Mouse (Mus musculus): ENCODE data around the gene Mrpl23.

Gene Mrpl23

DNA sequence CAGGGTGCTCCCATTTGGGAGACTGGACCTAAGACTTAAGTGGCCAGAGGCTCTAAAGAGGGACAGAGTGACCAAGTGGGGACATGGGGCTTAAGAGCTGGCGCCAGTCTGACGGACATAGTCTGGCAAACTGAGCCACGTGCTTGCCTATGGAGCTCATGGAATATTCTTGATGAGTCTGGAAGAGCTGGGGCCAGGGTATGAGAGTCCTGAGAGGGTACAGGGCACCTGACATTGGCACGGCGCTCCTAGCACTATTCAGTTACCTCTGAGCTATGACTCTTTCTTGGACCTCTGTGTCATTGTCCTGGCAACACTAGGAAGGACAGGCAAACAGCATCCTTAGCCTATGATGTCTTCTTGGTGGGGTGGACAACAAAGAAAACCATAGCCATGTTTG lies 19.2 kb downstream of the Mrpl23 start:
- DNase-seq (ENCODE audit: low spot score in 2 of 2), result no peak

DNA sequence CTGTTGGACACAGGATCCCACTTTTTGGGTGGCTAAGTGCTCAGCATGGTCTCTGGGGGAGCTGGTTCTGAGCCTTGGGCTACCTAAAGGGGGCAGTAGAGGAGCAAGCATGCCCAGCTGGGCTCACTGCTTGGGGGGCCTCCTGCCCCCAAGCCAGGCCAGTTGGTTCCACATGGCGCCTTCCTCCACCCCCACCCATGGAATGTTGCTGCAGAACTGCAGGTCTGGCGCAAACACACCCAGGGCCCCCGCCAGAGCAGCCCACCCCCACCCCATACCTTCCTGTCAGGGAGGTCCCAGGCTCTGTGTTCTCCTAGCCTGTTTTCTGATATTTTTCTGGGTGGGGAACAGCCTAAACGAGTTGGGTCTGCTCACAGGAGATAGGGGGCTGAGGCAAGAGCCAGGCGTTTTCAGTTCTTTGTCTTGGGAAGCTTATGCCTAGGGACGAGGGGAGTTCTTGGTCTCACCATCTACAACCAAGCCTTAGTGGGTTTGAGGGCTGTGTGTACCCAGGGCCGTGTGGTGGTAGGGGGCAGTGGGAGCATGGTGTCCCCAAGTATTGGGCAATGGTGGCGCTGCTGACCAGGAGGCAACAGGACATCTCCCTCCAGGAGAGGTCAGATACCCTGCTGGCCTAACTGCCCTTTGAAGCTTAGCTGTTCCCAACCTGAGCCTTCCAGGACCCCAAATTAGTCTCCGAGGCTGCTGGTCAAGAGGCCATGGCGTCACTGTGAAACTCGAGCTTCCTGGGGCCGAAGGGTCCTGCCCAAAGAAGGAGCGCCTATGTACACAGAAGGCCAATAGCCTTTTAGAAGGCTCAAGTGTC lies 20.3 kb downstream of the Mrpl23 start:
- no peak for DNase-seq (ENCODE audit: low spot score in 2 of 2)

DNA sequence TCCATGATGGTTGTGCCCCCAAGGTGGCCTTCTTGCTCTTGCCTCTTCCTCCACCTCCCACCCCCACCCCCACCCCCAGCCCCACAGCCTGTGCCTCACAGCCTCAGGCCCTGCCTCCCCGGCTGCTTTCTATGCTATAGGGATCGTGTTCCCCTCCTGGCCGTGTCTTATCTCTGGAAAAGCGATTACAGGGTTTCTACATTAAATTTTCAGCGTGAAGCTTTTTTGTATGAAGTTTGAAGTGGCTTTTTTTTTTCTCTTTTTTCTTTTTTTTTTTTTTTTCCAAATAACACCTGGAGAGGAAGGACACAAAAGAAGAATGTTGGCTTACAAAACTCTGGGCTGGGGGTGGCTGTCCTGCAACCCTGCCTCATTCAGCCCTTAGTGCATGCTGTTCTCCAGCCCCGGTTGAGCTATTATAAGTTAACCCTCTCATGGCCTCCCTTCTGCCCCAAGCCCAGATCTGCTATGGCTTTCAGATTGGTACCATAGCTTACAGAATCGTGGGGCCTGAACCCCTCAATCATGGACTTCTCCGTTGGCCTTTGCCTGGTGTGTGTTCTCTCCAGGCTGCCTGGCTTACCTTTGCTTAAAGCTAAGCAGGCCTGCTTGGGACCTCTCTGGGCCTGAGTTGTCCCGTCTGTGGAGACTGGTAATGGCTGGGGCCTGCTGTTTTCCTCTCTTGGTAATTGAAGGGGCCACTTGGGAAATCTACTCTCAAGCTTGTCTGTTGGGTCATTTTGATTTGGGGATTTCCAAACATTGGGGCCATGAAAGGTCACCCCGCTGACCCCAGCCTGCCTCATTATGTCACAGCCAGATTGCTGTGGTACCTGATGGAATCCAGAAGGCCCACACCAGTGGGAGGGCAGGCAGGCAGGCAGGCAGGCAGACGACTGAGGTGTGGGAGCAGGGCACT lies 21.2 kb downstream of the Mrpl23 start:
- DNase-seq (ENCODE audit: low spot score in 2 of 2), result no peak

DNA sequence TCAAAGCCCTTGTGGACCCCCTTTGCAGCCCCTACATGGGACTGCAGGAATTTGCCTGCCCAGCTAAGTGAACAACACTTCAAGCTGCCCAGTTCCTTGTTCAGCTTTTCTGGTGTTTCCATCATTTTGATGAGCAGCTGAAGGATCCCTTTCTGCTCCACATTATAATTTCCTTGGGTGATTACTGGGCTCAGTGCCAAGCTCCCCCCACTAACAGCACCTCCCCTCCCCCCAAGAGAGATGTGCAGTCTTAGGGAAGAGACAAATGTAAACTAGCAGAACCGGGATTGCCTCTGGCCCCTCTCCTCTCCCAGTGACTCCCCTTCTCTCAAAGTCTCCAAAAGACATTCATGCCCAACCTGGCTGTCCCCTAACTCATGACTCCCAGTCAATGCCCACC lies 22.1 kb downstream of the Mrpl23 start:
- no peak for DNase-seq (ENCODE audit: low spot score in 2 of 2)

DNA sequence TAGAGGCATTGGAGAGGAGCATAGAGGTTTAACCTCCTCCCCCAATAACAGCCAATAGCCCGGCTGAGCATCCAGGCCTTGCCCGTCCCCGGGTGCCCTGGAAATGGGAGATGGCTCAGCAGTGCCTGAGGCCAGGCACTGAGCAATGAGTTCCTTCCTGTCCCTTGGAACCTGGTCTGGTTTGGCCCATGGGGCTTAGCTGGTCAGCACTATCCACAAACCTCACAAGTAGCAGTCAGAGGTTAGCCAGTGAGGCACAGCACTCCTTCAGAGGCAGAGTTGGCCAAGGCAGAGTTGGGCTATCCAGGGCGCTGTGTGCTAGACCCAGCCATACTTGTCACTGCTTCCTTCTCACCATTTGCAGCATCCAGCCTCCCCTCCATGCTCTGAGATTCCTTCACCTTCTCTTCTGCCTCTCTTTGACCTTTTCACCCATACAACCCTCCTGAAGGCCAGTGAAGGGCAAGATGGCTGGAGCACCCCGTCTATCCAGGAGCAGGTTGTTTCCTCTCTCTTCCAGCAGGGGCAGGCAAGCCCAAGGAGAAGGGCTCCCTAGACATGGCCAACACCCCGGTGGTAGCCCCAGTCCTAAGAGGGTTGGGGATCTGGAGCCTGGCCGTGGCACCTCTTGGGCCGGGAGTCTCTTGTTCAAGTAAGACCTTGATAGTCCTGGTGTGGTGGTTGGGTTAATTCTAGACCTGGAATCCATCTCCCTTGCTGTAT lies 23.0 kb downstream of the Mrpl23 start:
- no peak for DNase-seq (ENCODE audit: low spot score in 2 of 2)

DNA sequence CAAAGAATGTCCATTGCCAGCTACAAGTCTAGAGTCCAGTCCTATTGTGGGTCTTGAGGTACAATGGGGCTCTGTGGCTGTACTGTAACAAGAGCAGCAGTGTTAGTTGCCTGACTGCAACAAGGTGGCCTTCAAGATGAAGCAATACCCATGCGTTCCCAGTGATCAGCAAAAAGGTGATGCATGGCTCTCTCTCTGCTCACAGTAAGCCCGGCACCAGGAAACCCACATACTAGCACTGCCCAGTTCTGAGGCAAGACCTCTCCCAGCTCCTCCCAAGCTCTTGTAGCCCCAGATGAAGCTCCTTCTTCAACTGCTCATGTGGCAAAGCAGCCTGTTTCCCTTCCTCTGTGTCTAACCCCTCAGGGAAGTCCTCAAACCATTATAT lies 23.6 kb downstream of the Mrpl23 start:
- DNase-seq (ENCODE audit: low spot score in 2 of 2), result no peak

DNA sequence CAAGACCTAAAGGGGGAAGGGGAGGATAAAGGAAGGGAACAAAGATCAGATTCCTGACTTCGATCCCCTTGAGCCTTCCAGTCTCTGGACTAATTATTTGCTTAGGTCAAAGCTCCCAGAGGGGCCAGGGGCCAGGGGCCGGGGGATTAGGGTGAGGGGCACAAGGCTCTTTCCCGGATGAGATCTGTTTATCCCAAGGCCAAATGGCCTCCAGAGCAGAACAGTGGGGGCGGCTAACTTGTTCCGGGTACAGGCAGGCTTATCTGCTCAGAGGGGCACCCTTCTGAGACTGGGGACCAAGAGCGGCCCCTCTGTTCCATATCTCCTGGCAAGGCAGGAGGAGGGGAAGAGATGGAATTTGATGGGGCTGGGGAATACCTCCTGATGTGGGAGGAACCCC lies 25.2 kb downstream of the Mrpl23 start:
- no peak for DNase-seq (ENCODE audit: low spot score in 2 of 2)

DNA sequence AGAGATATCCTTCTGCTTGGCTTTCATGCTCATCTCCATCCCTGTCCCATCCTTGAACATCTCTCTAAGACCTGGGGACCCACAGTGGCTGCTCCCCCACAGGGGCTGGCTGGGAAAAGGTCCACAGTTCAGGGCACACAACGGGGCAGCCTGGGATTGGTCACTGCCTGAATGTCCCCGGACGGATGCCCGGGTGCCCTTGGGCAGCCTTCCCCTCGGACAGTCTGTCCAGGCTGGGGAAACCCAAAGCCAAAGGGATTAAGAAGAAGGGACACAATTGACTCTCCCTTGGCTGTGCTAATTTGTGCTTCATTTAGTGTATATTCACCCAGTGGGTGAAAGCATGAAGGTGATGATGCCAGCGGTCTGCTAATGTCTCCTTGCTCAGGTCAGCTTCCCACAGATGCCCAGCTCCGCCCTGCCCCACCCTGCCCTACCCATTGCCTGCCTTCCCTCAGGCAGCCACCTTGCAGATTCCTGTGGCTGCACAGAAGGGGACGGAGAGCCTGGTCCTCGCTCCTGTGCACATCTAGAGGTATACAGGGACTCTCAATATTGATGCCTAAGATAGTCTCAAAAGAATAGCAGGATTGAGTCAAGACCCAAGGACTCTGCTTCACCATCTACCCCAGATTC lies 26.1 kb downstream of the Mrpl23 start:
- no peak for DNase-seq (ENCODE audit: low spot score in 2 of 2)

DNA sequence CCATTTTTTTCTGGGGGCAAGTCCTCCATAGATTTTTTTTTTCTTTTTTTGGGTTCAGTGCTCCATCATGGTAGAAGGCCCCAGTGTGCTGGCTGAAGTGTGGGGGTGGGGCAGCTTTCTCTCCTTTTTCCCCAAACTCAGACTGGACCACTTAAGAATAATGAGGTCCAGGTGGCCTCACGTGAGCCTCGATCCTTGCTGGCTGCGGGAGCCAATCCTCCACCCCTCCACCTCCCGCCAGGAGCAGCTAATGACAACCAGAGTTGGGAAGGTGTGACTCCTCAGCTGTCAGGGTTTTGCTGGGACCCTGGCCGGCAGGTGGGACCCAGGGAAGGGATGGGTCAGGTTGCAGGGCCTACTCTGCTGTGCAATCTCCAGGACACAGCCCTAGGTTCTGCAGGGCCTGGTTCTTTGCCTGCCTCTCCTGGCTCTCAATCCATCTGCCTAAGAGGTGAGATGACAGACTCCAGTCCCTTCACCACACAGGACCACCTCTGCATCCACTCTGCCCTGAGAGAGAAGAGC lies 27.2 kb downstream of the Mrpl23 start:
- no peak for DNase-seq (ENCODE audit: low spot score in 2 of 2)

DNA sequence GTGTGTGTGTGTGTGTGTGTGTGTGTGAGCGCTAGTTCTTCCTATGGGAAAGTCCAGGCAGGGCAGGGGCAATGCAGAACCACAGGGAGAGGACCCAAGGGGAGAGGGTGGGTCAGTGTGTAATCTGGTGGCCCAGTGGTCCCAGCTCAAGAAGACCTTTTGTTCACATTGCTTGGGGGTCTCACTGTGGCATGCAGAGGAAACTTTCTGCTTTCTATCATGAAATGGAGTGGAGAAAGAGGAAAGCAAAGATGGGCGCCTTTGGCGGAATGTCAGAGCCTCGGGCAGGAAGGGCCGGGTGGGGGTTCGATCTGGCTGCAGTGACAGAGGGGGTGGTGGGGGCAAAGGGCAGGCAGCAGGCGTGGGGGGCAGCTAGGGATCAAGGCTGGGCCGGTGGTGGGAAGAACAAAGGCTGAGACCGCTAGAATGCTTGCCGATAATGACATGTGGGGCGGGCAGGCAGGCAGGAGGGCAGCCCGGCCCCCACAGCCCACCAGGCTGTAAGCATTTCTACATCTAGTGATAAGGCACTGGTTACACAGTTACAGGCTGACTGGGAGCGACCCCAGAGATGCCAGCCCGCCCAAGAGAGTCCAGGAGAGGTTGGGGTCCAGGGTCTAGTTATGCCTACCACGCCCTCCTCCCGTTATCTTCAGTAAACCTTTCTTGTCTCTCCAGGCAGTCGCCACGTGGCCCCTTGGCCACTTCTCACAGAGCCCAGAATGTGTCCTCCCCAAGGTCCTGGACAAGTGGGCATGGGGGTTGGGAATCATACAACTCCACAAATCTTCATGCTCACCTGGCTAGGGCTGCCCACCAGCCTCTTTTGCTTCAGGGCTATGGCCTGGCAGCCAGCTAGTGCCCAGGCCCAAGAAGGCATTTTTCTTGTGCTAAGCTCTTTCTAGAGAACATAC lies 28.7 kb downstream of the Mrpl23 start:
- DNase-seq (ENCODE audit: low spot score in 2 of 2), result no peak

DNA sequence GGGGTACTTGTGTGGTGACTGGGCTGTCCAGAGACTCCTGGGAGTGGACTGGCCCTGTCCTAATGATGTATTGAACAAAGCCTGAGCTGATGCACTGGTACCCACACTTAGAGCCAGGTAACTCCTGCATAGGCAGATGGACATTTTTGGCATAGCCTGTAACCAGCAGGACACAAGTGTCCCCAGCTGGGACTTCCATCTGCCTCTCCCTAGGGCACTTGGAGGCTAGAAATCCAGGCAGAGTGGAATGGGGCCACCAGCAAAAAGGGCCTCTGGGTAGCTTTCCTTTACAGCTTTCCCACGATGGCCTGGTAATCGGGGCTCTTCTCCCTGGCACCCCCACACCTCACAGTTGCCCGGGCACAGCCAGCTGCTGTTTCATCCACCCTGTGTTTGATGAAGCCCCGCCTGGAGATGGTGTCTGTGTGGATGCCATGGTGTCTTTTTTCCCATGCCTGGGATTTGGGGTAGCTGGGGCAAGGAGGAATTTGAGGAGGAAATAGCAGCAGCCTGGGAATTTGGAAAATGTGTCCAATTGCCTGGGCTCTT lies 29.4 kb downstream of the Mrpl23 start:
- no peak for DNase-seq (ENCODE audit: low spot score in 2 of 2)

DNA sequence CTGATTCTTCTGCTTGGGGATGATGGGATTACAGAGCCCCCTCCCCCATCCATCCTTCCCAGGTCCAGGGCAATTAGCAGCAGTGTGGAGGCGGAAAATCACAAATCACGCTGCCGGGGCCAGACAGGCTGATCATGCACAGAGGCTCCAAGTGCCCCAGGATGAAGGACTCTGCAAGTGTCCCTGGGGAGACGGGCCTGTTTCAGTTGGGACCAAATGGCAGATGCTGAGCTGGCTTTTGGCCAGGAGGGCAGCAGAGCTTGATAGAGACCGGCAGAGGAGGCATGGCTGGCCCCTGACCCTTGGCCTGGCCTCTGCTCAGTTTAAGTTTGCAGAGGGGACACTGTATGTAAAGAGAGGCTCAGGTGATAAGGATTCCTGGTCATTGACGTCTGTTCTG lies 30.7 kb downstream of the Mrpl23 start:
- no peak for DNase-seq (ENCODE audit: low spot score in 2 of 2)

DNA sequence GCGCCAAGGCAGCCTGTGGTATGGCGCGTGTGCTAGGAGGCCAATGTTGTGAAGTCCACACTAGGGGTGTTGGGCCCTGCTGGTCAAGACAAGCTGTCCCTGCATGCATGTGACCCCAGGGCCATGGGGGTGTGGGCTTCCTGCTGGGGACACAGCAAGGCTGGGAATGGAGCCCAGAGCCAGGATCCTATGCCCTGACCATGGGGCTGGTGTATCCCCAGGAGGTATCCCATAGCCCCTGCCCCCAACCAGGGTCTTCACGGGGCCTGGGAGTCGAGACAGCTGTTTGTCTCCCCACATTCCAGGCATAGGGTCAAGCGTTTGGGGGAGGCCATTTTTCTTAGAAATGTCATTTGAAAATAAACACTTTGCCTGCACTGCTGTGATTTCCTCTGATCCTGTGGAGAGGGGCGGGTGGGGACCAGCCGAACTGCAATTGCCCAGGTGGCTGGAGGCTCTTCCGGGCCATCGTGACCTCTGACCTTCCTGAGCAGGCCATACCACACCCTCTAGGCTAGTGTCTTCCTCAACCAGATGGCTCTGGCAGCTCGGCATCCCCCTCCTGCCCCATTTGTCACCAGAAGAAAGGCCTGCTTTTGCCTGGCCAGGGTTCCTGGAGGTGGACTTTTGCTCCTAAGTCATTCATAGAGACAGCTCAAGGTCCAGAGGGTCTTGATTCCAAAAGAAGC lies 32.6 kb downstream of the Mrpl23 start:
- no peak for DNase-seq (ENCODE audit: low spot score in 2 of 2)

DNA sequence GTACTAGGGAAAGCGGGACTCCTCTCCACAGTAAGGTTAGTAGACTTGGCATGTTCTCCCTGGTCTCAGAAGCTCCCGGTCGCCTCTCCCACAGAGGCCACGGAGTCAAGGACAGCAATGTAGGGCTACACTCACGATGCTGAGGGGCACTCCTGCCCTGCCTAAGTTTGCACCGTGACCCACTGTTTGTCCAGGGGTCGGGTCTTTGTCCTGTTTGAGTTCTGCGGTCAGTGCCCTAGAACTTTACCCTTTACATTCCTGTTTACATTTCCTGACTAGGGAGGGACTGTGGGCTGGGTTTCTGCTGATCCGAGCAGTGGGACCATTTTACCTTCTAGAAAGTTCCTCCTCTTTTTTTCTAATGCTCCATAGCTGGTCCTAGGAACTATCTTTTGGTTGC lies 34.0 kb downstream of the Mrpl23 start:
- DNase-seq (ENCODE audit: low spot score in 2 of 2), result no peak

DNA sequence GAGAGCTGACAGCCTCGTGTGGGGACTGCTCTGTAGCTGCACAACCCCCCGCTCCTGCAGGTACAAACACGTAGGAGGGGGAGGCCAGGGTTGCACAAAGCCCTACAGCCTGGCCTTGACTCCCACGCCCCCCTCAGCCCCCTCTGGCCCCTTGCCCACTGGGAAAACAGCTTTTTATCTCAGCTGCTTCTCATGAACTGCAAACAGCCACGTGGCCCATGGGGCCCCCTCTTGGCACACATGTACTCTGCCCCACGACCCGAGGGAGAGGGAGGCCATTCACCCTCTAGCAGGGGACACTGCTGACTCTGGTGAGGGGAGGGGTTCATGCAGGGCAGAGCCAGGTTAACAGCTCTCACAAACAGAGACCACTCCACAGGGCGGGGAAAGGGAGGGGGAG lies 36.5 kb downstream of the Mrpl23 start:
- no peak for DNase-seq (ENCODE audit: low spot score in 2 of 2)

DNA sequence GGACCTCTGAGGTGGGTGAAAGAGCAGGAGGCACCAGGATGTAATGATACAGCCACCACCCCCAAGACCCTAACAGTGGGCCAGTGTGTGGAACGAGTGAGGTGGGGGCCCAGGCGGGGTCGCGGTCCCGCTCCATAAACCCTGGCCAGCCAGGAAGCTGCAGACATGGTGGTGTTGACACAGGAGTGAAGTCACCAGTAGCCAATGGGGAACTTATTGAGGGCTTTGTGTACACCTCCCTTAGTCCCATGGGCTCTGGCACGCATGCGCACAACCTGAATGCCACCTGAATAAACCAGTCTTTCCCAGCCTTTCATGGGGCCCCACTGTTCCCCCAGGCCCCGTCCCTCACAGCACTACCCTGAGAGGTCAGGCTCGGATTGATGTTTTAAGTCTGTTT lies 38.1 kb downstream of the Mrpl23 start:
- DNase-seq (ENCODE audit: low spot score in 2 of 2), result no peak

DNA sequence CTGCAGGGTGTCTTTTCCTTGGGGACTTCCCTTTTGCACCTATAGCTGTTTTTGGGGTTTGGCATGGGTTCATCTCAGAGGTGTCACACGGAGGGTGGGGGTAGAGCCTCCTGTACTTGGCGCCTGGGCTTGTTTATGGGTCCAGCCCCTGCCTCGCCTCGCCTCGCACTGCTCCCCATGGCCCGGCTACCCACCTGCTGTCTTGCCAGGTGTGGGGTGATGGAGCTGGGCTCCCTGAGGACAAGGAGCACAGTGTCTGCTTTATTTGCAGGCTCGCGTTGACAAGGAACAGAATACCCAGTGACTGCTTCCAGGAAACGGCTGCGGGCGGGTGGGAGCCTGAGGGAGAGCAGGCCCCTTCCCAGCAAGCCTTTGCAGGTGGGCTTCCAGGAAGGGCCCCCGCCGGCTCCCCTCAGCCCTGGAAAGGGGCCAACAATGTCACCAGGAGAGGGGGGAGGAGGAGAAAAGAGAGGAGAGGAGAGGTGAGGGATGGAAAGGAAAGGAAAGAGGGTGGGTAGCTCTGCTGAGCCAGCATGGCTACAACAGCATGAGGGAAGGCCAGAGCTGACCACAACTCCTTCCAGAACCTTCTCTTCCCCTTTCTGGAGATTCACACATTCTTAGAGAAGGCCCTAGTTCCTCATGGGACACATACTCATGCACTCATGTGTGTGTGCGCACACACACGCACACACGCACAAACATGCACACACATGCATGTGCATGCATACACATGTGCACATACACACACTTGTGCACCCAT lies 39.2 kb downstream of the Mrpl23 start:
- no peak for DNase-seq (ENCODE audit: low spot score in 2 of 2)

DNA sequence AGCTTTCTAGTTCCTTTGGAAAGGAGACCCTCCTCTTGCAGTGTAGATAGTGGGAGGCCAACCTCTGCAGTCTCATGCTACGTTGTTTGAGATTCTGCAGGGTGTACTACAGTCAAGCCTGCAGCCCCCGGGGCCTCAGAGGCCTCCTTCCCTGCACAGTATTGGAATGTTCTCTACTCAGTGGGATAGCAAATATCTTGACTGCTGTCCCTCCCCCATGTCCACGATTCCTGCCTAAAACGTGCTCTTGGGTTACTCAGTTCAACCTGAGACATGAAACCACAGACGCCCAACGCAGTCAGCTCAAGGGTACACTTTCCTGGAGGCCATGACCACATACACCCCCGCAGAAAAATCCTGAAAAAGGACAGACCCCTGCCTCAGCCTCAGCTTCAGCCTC lies 39.9 kb downstream of the Mrpl23 start:
- DNase-seq (ENCODE audit: low spot score in 2 of 2), result no peak

DNA sequence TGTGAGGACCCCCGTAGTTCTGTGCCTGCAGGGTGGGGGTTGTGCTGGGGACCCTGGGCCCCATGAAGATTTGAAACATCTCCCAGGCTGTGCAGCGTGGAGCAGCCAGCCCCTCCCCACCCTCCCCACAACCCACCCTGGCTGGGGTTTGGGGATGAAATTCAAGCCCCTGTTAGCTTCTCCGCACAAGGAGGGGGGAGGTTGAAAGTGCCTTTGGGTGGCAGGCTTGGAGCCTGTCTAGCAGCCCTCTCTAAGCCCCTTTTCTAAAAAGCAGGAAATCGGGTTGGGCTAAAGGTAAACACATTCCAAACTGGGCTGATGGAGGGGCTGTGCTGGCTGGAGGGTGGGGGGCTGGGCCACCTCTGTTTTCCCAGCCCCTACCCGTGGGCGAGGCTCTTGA lies 40.5 kb downstream of the Mrpl23 start:
- no peak for DNase-seq (ENCODE audit: low spot score in 2 of 2)
